Mouse (Mus musculus): ENCODE results near the gene Ccdc71.

- TF ChIP-seq CTCF (IDR thresholded peaks at IDR 0.05; ENCODE audit: insufficient read depth, low read depth, low read length) (no peak), POLR2A (IDR thresholded peaks at IDR 0.05; ENCODE audit: insufficient read depth, low read depth, low read length) (no peak)
These were observed 19.8 kb upstream of the Ccdc71 start for GRCm38 (mm10) chr9:108440485-108440884.
